Mouse (Mus musculus) ES-Bruce4 (cell line): ENCODE measurements around the gene Ccnd2. TPM values are rescaled to one million over a fixed set of nuclear protein-coding genes. Genes with fewer than 3 reads are reported as not detected.

ENCODE experiments used
- H3K27ac ChIP-seq: 2 replicates; pipeline ENCODE4 v1.5.1; 2012; ENCODE audit warnings: low read length, inconsistent platforms; ENCODE audit not compliant: insufficient read depth
- H3K27me3 ChIP-seq: 2 replicates; pipeline ENCODE4 v1.6.1; 2012; ENCODE audit warnings: mild to moderate bottlenecking, low read length, inconsistent platforms; ENCODE audit not compliant: control insufficient read depth, poor library complexity, insufficient read depth, severe bottlenecking
- H3K36me3 ChIP-seq: 2 replicates; pipeline ENCODE4 v1.6.1; 2012; ENCODE audit warnings: inconsistent platforms, mild to moderate bottlenecking, low read length, moderate library complexity; ENCODE audit not compliant: control insufficient read depth, poor library complexity, insufficient read depth, severe bottlenecking
- H3K4me1 ChIP-seq: one replicate; pipeline ENCODE4 v1.8.1; 2011; ENCODE audit warnings: low read length; ENCODE audit not compliant: control insufficient read depth, insufficient read depth
- H3K4me3 ChIP-seq: 2 replicates; pipeline ENCODE4 v1.5.1; 2011; ENCODE audit warnings: low read depth, mild to moderate bottlenecking, low read length
- H3K9ac ChIP-seq: 2 replicates; pipeline ENCODE4 v1.6.1; 2012; ENCODE audit warnings: low read depth, mild to moderate bottlenecking, inconsistent platforms; ENCODE audit not compliant: poor library complexity, severe bottlenecking
- H3K9me3 ChIP-seq: replicated peaks from 2 replicates; pipeline ENCODE4 v1.6.1; 2012; ENCODE audit warnings: mild to moderate bottlenecking, low read length, inconsistent platforms; ENCODE audit not compliant: control insufficient read depth, poor library complexity, insufficient read depth, severe bottlenecking
- CTCF ChIP-seq: IDR thresholded peaks from one replicate; pipeline ENCODE4 v1.8.1; 2011; ENCODE audit warnings: low read depth, low read length
- EP300 ChIP-seq: IDR thresholded peaks from 2 replicates; pipeline ENCODE4 v1.6.1; 2011; ENCODE audit warnings: low read depth, low read length; ENCODE audit not compliant: insufficient read depth
- POLR2A ChIP-seq: IDR thresholded peaks from one replicate; pipeline ENCODE4 v1.8.1; 2011; ENCODE audit warnings: low read length; ENCODE audit not compliant: insufficient read depth
- polyA plus RNA-seq: library from polyadenylated mRNA; stranded (reverse); fragments of >200 nt; gene quantifications from 2 replicates; pipeline ENCODE4 v1.2.4, GENCODE M21; 2011; ENCODE audit warnings: low read depth; ENCODE audit not compliant: missing spikeins, insufficient read depth, insufficient read length

Gene Ccnd2
- polyA plus RNA-seq, 1 experiment: 12.4 TPM

DNA sequence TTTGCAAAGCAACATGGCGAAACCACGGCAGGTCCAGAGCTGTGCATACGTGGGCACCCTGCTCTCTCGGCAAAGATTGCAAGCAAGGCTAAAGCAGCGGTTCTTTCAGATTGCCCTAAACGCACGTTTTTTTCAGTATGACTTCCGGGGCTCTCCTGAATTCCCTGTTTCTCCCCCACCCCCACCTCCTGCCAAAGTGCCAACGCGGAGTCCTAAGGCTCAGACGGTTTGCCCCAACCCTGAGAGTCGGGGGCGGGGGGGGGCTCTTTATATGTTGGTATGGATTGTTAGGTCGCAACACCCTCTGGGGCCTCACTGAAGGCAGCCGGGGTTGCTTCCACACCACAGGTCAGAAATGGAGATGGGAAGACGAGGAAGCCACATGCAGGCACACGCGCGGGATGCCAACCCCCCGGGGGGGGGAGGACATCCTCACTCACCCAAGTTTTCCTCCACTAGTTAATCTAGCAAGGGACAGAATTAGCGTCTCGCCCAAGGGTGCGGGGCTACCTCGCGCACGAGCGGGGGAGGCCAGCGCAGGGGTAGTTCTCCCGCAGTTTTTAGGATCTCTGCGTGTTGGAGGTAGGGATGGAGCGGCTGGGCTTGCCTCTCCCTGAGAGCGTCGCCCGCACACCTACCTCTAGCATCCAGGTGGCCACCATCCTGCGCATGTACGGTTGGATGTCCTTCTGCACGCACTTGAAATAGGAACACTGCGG, 1.9 kb downstream of the Ccnd2 start:
- Histone ChIP-seq H3K27me3 (peaks cover 43% of the 10 kb centered on the region), H3K4me3 (peak overlapping the region; percentile 47), H3K9me3 (no peaks in the 10 kb centered on the region), H3K36me3 (no peaks in the 10 kb centered on the region), H3K9ac (peak overlapping the region; percentile 71; the same call in 1 of the 2 replicates), H3K27ac (no peak overlapping the region), H3K4me1 (no peaks in the 10 kb centered on the region)
- TF ChIP-seq CTCF (no peak), EP300 (no peak), POLR2A (no peak)

DNA sequence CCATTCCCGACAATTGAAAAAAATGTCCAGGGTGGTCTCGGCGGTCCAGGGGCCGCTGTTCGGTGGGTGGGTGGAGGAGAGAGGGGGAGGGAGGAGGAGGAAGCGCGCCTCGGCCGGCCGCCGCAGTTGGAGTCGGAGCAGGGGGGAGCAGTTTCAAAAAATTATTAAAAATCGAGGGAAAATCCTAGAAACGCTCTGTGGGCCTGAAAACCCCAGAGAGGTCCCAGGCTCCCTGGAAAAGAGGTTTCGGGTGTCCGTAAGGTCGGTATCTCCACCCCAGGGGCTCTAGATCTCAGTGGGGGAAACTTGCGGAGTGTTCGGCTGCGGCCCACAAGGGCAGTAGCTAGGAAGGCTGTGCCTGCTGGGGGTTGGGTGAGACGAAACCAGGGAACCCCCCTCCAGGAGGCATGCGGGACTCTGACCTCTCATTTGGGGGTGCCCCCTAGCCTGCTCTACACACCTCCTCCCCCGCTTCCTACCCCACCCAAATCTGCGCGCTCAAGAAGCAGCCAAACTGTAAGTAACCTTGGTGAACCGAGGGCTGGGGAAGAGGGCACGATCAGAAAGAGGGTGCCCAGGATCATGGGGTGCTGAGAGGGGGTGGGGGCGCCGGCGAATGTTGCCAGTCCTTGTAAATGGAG, 2.6 kb downstream of the Ccnd2 start:
- H3K36me3 ChIP-seq: no peaks in the 10 kb centered on the region
- TF ChIP-seq POLR2A (no peak), EP300 (no peak), CTCF (no peak)
- no peak overlapping the region for H3K27ac ChIP-seq
- H3K4me3 ChIP-seq: peak overlapping the region; percentile 47
- H3K9ac ChIP-seq: peak overlapping the region; percentile 71
- H3K4me1 ChIP-seq: no peaks in the 10 kb centered on the region
- H3K9me3 ChIP-seq: no peaks in the 10 kb centered on the region
- peaks cover 38% of the 10 kb centered on the region for H3K27me3 ChIP-seq

DNA sequence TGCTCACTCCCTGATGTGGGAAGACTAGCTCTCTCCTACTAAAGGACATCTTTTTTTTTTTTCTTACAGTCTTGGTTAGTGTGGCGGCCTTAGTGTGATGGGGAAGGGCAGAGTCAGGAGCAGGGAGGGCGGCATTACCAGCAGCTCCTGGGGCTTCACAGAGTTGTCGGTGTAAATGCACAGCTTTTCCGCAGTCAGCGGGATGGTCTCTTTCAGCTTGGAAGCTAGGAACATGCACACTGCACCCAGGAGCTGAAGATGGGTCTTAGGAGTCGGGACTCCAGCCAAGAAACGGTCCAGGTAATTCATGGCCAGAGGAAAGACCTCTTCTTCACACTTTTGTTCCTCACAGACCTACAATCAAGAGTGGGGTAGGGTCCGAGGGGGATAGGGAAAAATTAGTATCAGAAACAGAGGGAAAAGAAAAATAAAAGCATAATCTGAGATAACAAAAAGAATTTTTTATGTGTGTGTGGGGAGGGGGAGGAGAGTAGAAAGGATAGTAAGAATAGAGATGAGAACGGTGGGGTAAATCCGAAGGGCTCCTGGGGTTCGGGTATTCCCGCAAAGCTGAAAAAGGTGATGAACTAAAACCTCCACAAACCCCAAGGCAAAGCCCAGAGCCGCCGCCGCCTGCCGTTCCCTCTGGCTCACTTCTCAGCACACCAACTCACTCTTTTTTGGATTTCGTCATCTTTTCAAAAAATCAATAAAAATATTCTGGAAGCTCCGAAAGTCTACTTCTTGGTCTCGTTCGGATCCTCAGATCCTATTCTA, 3.3 kb downstream of the Ccnd2 start:
- Histone ChIP-seq H3K9ac (peak overlapping the region; percentile 71; the same call in 1 of the 2 replicates), H3K36me3 (no peaks in the 10 kb centered on the region), H3K4me1 (no peaks in the 10 kb centered on the region), H3K27ac (no peak overlapping the region), H3K27me3 (peaks cover 32% of the 10 kb centered on the region), H3K4me3 (no peak overlapping the region), H3K9me3 (no peaks in the 10 kb centered on the region)
- TF ChIP-seq EP300 (no peak), CTCF (no peak), POLR2A (no peak)

DNA sequence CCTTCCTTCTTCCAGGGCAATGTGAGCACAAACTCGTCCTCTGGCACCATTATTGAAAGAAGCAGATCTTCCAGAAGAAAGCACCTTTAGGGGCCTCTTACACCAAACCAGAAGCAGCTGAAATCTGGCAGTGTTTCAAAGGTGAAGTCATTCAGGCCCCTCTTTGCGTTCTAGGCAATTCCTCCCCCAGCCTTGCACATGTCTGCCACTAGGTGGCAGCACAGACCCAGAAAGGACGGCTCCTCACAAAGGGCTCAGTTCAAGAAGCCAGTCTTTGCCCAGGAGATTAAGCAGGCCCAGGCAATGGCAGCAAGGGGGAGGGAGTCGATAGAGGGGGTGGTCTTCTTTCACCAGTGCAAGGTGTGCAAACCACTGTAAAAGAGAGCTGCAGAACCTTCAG, 4.3 kb downstream of the Ccnd2 start:
- Histone ChIP-seq H3K36me3 (no peaks in the 10 kb centered on the region), H3K27ac (no peak overlapping the region), H3K9me3 (no peaks in the 10 kb centered on the region), H3K27me3 (peaks cover 24% of the 10 kb centered on the region), H3K9ac (no peak overlapping the region), H3K4me3 (no peak overlapping the region), H3K4me1 (no peaks in the 10 kb centered on the region)
- TF ChIP-seq EP300 (no peak), CTCF (peak; percentile 96)

DNA sequence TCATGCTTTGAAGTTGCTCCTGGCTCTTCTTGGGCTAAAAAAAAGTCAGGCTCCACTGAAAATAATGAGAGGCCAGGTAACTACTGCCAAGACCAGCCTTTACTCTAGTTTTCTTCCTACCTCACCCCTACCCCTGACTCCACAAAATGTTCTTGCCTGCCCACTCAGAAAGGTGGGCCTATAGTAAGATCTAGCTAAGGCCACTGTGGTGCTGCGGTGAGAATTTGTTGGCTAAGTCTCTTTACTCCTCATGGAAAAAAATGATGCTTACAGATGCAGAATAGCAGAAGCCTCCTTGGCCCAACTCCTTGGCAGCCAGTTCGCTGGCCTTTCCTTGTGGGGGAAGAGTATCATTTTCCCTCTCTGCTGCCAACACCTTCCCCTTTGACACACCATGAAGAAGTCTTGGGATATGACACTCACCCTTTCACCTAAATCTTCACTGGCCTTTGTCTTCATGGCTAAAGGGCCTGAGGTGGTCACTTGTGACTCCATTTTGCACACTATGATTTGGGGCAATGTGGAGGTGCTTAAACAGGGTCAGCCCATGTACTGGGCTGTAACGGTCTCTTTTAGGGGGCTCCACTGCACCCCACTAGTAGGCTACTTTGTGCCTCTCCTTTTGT, 5.6 kb downstream of the Ccnd2 start:
- H3K27me3 ChIP-seq: peaks cover 18% of the 10 kb centered on the region
- H3K36me3 ChIP-seq: no peaks in the 10 kb centered on the region
- no peak overlapping the region for H3K4me3 ChIP-seq
- TF ChIP-seq POLR2A (no peak), CTCF (no peak), EP300 (no peak)
- no peaks in the 10 kb centered on the region for H3K4me1 ChIP-seq
- H3K9me3 ChIP-seq: no peaks in the 10 kb centered on the region
- H3K27ac ChIP-seq: no peak overlapping the region
- H3K9ac ChIP-seq: no peak overlapping the region
